Mouse (Mus musculus) central nervous system, embryonic 14 days (tissue): ENCODE measurements around the gene Fbxl7. TPM values are rescaled to one million over a fixed set of nuclear protein-coding genes. Genes with fewer than 3 reads are reported as not detected.

Source experiments
- polyA plus RNA-seq: library from polyadenylated mRNA; depleted of rRNA; stranded (reverse); fragments of >200 nt; gene quantifications from 2 replicates; pipeline ENCODE4 v1.2.3, GENCODE M21; 2012; rRNA removed

Gene Fbxl7
- polyA plus RNA-seq, result 10.1 and 16.3 TPM in 2 replicates

GRCm38 (mm10) chr15:26895251-26895711, at the start of gene Fbxl7:
Gene Fbxl7, minus strand, starts transcription at chr15:26895580.

